11 mouse cellular contexts compared by ENCODE assay signal in genomic region chr15:9134891-9135507, GRCm38 (mm10). TPM values are rescaled to one million over a fixed set of nuclear protein-coding genes. Genes with fewer than 3 reads are reported as not detected.
A peak's percentile ranks its signal among the peaks of the same experiment; 100 is the strongest.
DNase-seq lines count a peak whose midpoint lies in the region; ATAC-seq lines count a peak whose summit lies in the region.
"Had no signal": no experiment of that assay in that cellular context is flagged by ENCODE, and none has a peak within 500 bp of the region (broad histone marks: within the 10 kb centered on the region; RNA-seq: fewer than 3 reads in every experiment).

No protein-coding gene starts in this region.

- H3K4me3 ChIP-seq in heart, embryonic 10.5 days, result no peak overlapping the region
- H3K4me3 ChIP-seq in heart, embryonic 15.5 days, result no peak overlapping the region
- no peak overlapping the region for H3K4me3 ChIP-seq in lung, embryonic 16.5 days (ENCODE audit: low read length)
- H3K4me3 ChIP-seq in forebrain, embryonic 13.5 days, result no peak overlapping the region
- H3K4me3 ChIP-seq in hindbrain, embryonic 13.5 days, result no peak overlapping the region

- 85% methylated on average over 6 of the region's 6 CpGs for WGBS in heart, embryonic 10.5 days
- 50% methylated on average over 6 of the region's 6 CpGs for WGBS in heart, embryonic 15.5 days
- 27% methylated on average over 6 of the region's 6 CpGs for WGBS in lung, embryonic 16.5 days
- WGBS in forebrain, embryonic 13.5 days, result 80% methylated on average over 6 of the region's 6 CpGs
- 83% methylated on average over 6 of the region's 6 CpGs for WGBS in hindbrain, embryonic 13.5 days

- no peak overlapping the region for H3K4me2 ChIP-seq in heart, embryonic 15.5 days
- H3K4me2 ChIP-seq in lung, embryonic 16.5 days (ENCODE audit: low read depth, low read length), result 0 out of 2 replicates have a peak overlapping the region, but pooled peaks have one; percentile 1
- H3K4me2 ChIP-seq in forebrain, embryonic 13.5 days, result no peak overlapping the region
- no peak overlapping the region for H3K4me2 ChIP-seq in hindbrain, embryonic 13.5 days

- H3K9me3 ChIP-seq in heart, embryonic 10.5 days, result no peaks in the 10 kb centered on the region
- no peaks in the 10 kb centered on the region for H3K9me3 ChIP-seq in heart, embryonic 15.5 days (replicated peaks)
- H3K9me3 ChIP-seq in lung, embryonic 16.5 days (ENCODE audit: control insufficient read depth, low read length), result no peaks in the 10 kb centered on the region
- no peaks in the 10 kb centered on the region for H3K9me3 ChIP-seq in forebrain, embryonic 13.5 days (replicated peaks)
- no peaks in the 10 kb centered on the region for H3K9me3 ChIP-seq in hindbrain, embryonic 13.5 days

- peak; percentile 35 to 42 for DNase-seq in heart, adult 18-20 months
- no peak for DNase-seq in heart, embryonic 10.5 days (ENCODE audit: low spot score)
- peak; percentile 21 for DNase-seq in MN1 (ENCODE audit: low spot score)
- DNase-seq in T-cell, adult 2 months (ENCODE audit: low spot score), result no peak

- H3K9ac ChIP-seq in heart, embryonic 15.5 days, result no peak overlapping the region
- no peak overlapping the region for H3K9ac ChIP-seq in lung, embryonic 16.5 days (ENCODE audit: low read length)
- no peak overlapping the region for H3K9ac ChIP-seq in forebrain, embryonic 13.5 days
- H3K9ac ChIP-seq in hindbrain, embryonic 13.5 days, result no peak overlapping the region

- H3K27me3 ChIP-seq in heart, embryonic 10.5 days (ENCODE audit: insufficient read depth, poor library complexity, severe bottlenecking), result no peaks in the 10 kb centered on the region
- no peaks in the 10 kb centered on the region for H3K27me3 ChIP-seq in heart, embryonic 15.5 days
- no peaks in the 10 kb centered on the region for H3K27me3 ChIP-seq in lung, embryonic 16.5 days (ENCODE audit: control insufficient read depth, insufficient read depth, low read depth, low read length)
- no peaks in the 10 kb centered on the region for H3K27me3 ChIP-seq in forebrain, embryonic 13.5 days
- no peaks in the 10 kb centered on the region for H3K27me3 ChIP-seq in hindbrain, embryonic 13.5 days

- H3K4me1 ChIP-seq in heart, embryonic 10.5 days, result peaks cover 12% of the 10 kb centered on the region
- peaks cover 33% of the 10 kb centered on the region for H3K4me1 ChIP-seq in heart, embryonic 15.5 days (replicated peaks)
- peaks cover 33% of the 10 kb centered on the region for H3K4me1 ChIP-seq in lung, embryonic 16.5 days (replicated peaks; ENCODE audit: control insufficient read depth, insufficient read depth, low read length)
- H3K4me1 ChIP-seq in forebrain, embryonic 13.5 days, result peaks cover 46% of the 10 kb centered on the region
- H3K4me1 ChIP-seq in hindbrain, embryonic 13.5 days (replicated peaks), result peaks cover 31% of the 10 kb centered on the region

- no peak for ATAC-seq in heart, embryonic 15.5 days (replicated peaks; ENCODE audit: insufficient number of reproducible peaks, insufficient read depth, low FRiP score, low read depth)
- ATAC-seq in lung, embryonic 16.5 days (ENCODE audit: low read depth), result peak; percentile 79
- no peak for ATAC-seq in forebrain, embryonic 13.5 days
- no peak for ATAC-seq in hindbrain, embryonic 13.5 days (ENCODE audit: low FRiP score)
- ATAC-seq: forebrain, embryonic 16.5 days; inflammation-experienced regulatory T-cells, adult 6 months; midbrain, embryonic 16.5 days had no signal

- peaks cover 65% of the 10 kb centered on the region for H3K36me3 ChIP-seq in heart, embryonic 10.5 days
- H3K36me3 ChIP-seq in heart, embryonic 15.5 days, result peaks cover 36% of the 10 kb centered on the region
- H3K36me3 ChIP-seq in lung, embryonic 16.5 days (ENCODE audit: control insufficient read depth, insufficient read depth, low read length), result peaks cover 26% of the 10 kb centered on the region
- H3K36me3 ChIP-seq in forebrain, embryonic 13.5 days (ENCODE audit: poor library complexity, severe bottlenecking), result peaks cover 71% of the 10 kb centered on the region
- H3K36me3 ChIP-seq in hindbrain, embryonic 13.5 days, result peaks cover 47% of the 10 kb centered on the region

- no peak overlapping the region for H3K27ac ChIP-seq in heart, embryonic 10.5 days
- peak overlapping the region; percentile 58 for H3K27ac ChIP-seq in heart, embryonic 15.5 days
- peak overlapping the region; percentile 70 for H3K27ac ChIP-seq in lung, embryonic 16.5 days (ENCODE audit: low read length)
- no peak overlapping the region for H3K27ac ChIP-seq in forebrain, embryonic 13.5 days
- no peak overlapping the region for H3K27ac ChIP-seq in hindbrain, embryonic 13.5 days

RNA-seq across cellular contexts. Expression of gene Lmbrd2, which starts 5.4 kb away (rescaled TPM):
- 10 to 100 TPM; 13.1 to 14.0 TPM for total RNA-seq in heart, adult 18-20 months (2021)
- 2.1 and 2.2 TPM in 2 replicates for polyA plus RNA-seq in heart, embryonic 10.5 days (2016; fragmentation: Nextera tagmentation; extraction: Ambion mirVana)
- polyA plus RNA-seq in heart, embryonic 15.5 days (2015; fragmentation: Nextera tagmentation; extraction: Ambion mirVana), result 1.5 and 2.2 TPM in 2 replicates
- polyA plus RNA-seq in lung, embryonic 16.5 days (2015; fragmentation: Nextera tagmentation; extraction: Ambion mirVana), result 2.8 and 3.2 TPM in 2 replicates
- polyA plus RNA-seq in forebrain, embryonic 13.5 days (2015; fragmentation: Nextera tagmentation; extraction: Ambion mirVana), result 2.9 and 3.9 TPM in 2 replicates
- polyA plus RNA-seq in hindbrain, embryonic 13.5 days (2015; fragmentation: Nextera tagmentation; extraction: Ambion mirVana), result 3.8 and 6.0 TPM in 2 replicates

RNA-seq across cellular contexts. Expression of gene Skp2, which starts 20.2 kb away (rescaled TPM):
- under 1 TPM; 0.59 to 0.69 TPM for total RNA-seq in heart, adult 18-20 months (2021)
- polyA plus RNA-seq in heart, embryonic 10.5 days (2016; fragmentation: Nextera tagmentation; extraction: Ambion mirVana), result 58.1 and 76.3 TPM in 2 replicates
- polyA plus RNA-seq in heart, embryonic 15.5 days (2015; fragmentation: Nextera tagmentation; extraction: Ambion mirVana), result 18.4 and 24.0 TPM in 2 replicates
- polyA plus RNA-seq in lung, embryonic 16.5 days (2015; fragmentation: Nextera tagmentation; extraction: Ambion mirVana), result 60.2 and 67.4 TPM in 2 replicates
- 72.0 and 79.1 TPM in 2 replicates for polyA plus RNA-seq in forebrain, embryonic 13.5 days (2015; fragmentation: Nextera tagmentation; extraction: Ambion mirVana)
- 26.0 and 27.9 TPM in 2 replicates for polyA plus RNA-seq in hindbrain, embryonic 13.5 days (2015; fragmentation: Nextera tagmentation; extraction: Ambion mirVana)

Comparison
In these comparisons a context has a peak if more than half of its experiments do, and no peak if none do; other contexts are left out.
1. DNase-seq: peak in heart, adult 18-20 months (2 of 2) and MN1 (single experiment); none in heart, embryonic 10.5 days (single experiment) and T-cell, adult 2 months (single experiment).
2. H3K27ac ChIP-seq: peak in heart, embryonic 15.5 days (single experiment) and lung, embryonic 16.5 days (single experiment); none in heart, embryonic 10.5 days (single experiment), forebrain, embryonic 13.5 days (single experiment) and hindbrain, embryonic 13.5 days (single experiment).